9 mouse cellular contexts compared by ENCODE assay signal in the genomic region with DNA sequence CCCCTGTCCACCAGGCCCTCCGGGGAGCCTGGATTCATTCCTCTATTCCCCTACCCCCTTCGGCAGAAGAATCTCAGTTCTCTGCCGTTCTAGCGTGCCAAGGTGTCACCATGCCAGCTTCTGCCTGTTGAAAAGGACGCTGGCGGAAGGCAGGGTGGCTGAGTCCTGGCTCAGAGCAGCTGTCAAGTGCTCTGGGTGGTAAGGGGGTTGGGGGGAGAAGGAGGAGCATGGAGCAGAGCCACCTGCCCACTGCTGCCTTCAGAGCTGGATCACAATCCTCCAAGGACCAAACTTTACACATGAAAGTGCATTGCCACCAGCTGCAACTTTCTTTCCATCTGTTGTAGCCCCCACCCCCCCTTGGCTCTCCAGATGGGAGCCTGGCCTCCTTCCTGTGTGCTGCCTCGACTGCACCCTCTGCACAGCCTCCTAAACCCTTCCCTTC. TPM values are rescaled to one million over a fixed set of nuclear protein-coding genes. Genes with fewer than 3 reads are reported as not detected.
DNase-seq lines count a peak whose midpoint lies in the region; ATAC-seq and TF ChIP-seq lines count a peak whose summit lies in the region.
"Had no signal": no experiment of that assay in that cellular context is flagged by ENCODE, and none has a peak within 500 bp of the region (broad histone marks: within the 10 kb centered on the region; RNA-seq: fewer than 3 reads in every experiment).

No protein-coding gene starts in this region.

- no peak for TF ChIP-seq EP300 in lung, postnatal 0 days (IDR thresholded peaks at IDR 0.05)

- peaks cover 55% of the 10 kb centered on the region for H3K36me3 ChIP-seq in heart, embryonic 10.5 days
- peaks cover 27% of the 10 kb centered on the region for H3K36me3 ChIP-seq in hindbrain, embryonic 15.5 days
- peaks cover 38% of the 10 kb centered on the region for H3K36me3 ChIP-seq in midbrain, postnatal 0 days (ENCODE audit: insufficient read depth, low read length)
- H3K36me3 ChIP-seq in lung, postnatal 0 days (ENCODE audit: insufficient read depth, low read length), result peaks cover 8% of the 10 kb centered on the region

- peaks cover 4% of the 10 kb centered on the region; the same call in 1 of the 2 replicates for H3K4me1 ChIP-seq in heart, embryonic 10.5 days
- peaks cover 16% of the 10 kb centered on the region for H3K4me1 ChIP-seq in hindbrain, embryonic 15.5 days (replicated peaks)
- 0 out of 2 replicates have a peak, but pooled peaks cover 4% of the 10 kb centered on the region for H3K4me1 ChIP-seq in midbrain, postnatal 0 days (ENCODE audit: insufficient read depth, low read length)
- no peaks in the 10 kb centered on the region for H3K4me1 ChIP-seq in lung, postnatal 0 days (ENCODE audit: insufficient read depth, low read depth, low read length)

- H3K4me3 ChIP-seq in heart, embryonic 10.5 days, result no peak overlapping the region
- H3K4me3 ChIP-seq in hindbrain, embryonic 15.5 days, result no peak overlapping the region
- H3K4me3 ChIP-seq in midbrain, postnatal 0 days (ENCODE audit: low read depth, low read length), result no peak overlapping the region
- no peak overlapping the region for H3K4me3 ChIP-seq in lung, postnatal 0 days (ENCODE audit: low read depth, low read length)
- H3K4me3 ChIP-seq: liver, embryonic 15.5 days had no signal

- TF ChIP-seq CTCF in midbrain, postnatal 0 days (IDR thresholded peaks at IDR 0.05), result no peak
- TF ChIP-seq CTCF in lung, postnatal 0 days (IDR thresholded peaks at IDR 0.05), result no peak

- ATAC-seq in hindbrain, embryonic 15.5 days (ENCODE audit: low FRiP score, low read depth), result peak; percentile 83
- ATAC-seq in midbrain, postnatal 0 days (ENCODE audit: low FRiP score), result peak; percentile 75
- no peak for ATAC-seq in lung, postnatal 0 days

- H3K9ac ChIP-seq in hindbrain, embryonic 15.5 days, result no peak overlapping the region
- H3K9ac ChIP-seq in midbrain, postnatal 0 days (replicated peaks; ENCODE audit: low read length, poor library complexity, severe bottlenecking), result no peak overlapping the region
- no peak overlapping the region for H3K9ac ChIP-seq in lung, postnatal 0 days (replicated peaks; ENCODE audit: low read depth)
- H3K9ac ChIP-seq: liver, embryonic 15.5 days had no signal

- no peak overlapping the region for H3K4me2 ChIP-seq in hindbrain, embryonic 15.5 days
- no peak overlapping the region for H3K4me2 ChIP-seq in midbrain, postnatal 0 days (ENCODE audit: low read depth, low read length, poor library complexity, severe bottlenecking)
- no peak overlapping the region for H3K4me2 ChIP-seq in lung, postnatal 0 days (replicated peaks; ENCODE audit: low read depth, low read length)
- H3K4me2 ChIP-seq: liver, embryonic 15.5 days had no signal

- H3K9me3 ChIP-seq in heart, embryonic 10.5 days, result no peaks in the 10 kb centered on the region
- H3K9me3 ChIP-seq in hindbrain, embryonic 15.5 days, result no peaks in the 10 kb centered on the region
- no peaks in the 10 kb centered on the region for H3K9me3 ChIP-seq in midbrain, postnatal 0 days (ENCODE audit: low read length)
- no peaks in the 10 kb centered on the region for H3K9me3 ChIP-seq in lung, postnatal 0 days (ENCODE audit: low read length)
- H3K9me3 ChIP-seq: liver, embryonic 15.5 days had no signal

- no peak overlapping the region for H3K27ac ChIP-seq in heart, embryonic 10.5 days
- H3K27ac ChIP-seq in hindbrain, embryonic 15.5 days (replicated peaks), result peak overlapping the region; percentile 51
- H3K27ac ChIP-seq in midbrain, postnatal 0 days (ENCODE audit: low read depth, low read length), result no peak overlapping the region
- H3K27ac ChIP-seq in lung, postnatal 0 days (ENCODE audit: low read length), result no peak overlapping the region
- H3K27ac ChIP-seq: liver, embryonic 15.5 days had no signal

- DNase-seq in heart, adult 18-20 months, result peak; percentile 69 to 81
- no peak for DNase-seq in heart, embryonic 10.5 days (ENCODE audit: low spot score)
- peak; percentile 44 to 80 for DNase-seq in cerebellum, postnatal 4 days (ENCODE audit: low spot score in 2 of 2)
- DNase-seq in midbrain, postnatal 0 days (ENCODE audit: low spot score), result peak; percentile 91
- DNase-seq in lung, postnatal 0 days (ENCODE audit: low spot score), result no peak
- DNase-seq in MN1 (ENCODE audit: low spot score), result no peak
- DNase-seq in lung, postnatal 14 days, result no peak

- 69% methylated on average over 7 of the region's 7 CpGs for WGBS in heart, embryonic 10.5 days
- 32% methylated on average over 7 of the region's 7 CpGs for WGBS in hindbrain, embryonic 15.5 days
- 25% methylated on average over 7 of the region's 7 CpGs for WGBS in midbrain, postnatal 0 days
- WGBS in lung, postnatal 0 days, result 42% methylated on average over 7 of the region's 7 CpGs

- H3K27me3 ChIP-seq in heart, embryonic 10.5 days (ENCODE audit: insufficient read depth, poor library complexity, severe bottlenecking), result no peaks in the 10 kb centered on the region
- no peaks in the 10 kb centered on the region for H3K27me3 ChIP-seq in hindbrain, embryonic 15.5 days
- H3K27me3 ChIP-seq in midbrain, postnatal 0 days (ENCODE audit: insufficient read depth, low read length), result no peaks in the 10 kb centered on the region
- H3K27me3 ChIP-seq in lung, postnatal 0 days (replicated peaks; ENCODE audit: insufficient read depth, low read length), result no peaks in the 10 kb centered on the region

RNA-seq across cellular contexts. Expression of a gene that starts 7.8 kb away (rescaled TPM):
- total RNA-seq in heart, adult 18-20 months (2021), result 10 to 100 TPM; 32.0 to 37.3 TPM
- 103 and 119 TPM in 2 replicates for polyA plus RNA-seq in heart, embryonic 10.5 days (2016; fragmentation: Nextera tagmentation; extraction: Ambion mirVana)
- polyA plus RNA-seq in hindbrain, embryonic 15.5 days (2015; fragmentation: Nextera tagmentation; extraction: Ambion mirVana), result 137 and 140 TPM in 2 replicates
- total RNA-seq in midbrain, postnatal 0 days (2014; rRNA removed), result 92.4 and 99.1 TPM in 2 replicates
- 154 and 168 TPM in 2 replicates for polyA plus RNA-seq in midbrain, postnatal 0 days (2015; fragmentation: Nextera tagmentation; extraction: Ambion mirVana)
- polyA plus RNA-seq in lung, postnatal 0 days (2015; fragmentation: Nextera tagmentation; extraction: Ambion mirVana), result 87.3 and 96.8 TPM in 2 replicates

RNA-seq across cellular contexts. Expression of a gene that starts 21.6 kb away (rescaled TPM):
- total RNA-seq in heart, adult 18-20 months (2021), result 100 to 1,000 TPM; 159 to 164 TPM
- polyA plus RNA-seq in heart, embryonic 10.5 days (2016; fragmentation: Nextera tagmentation; extraction: Ambion mirVana), result 103 TPM in 2 replicates
- 222 and 230 TPM in 2 replicates for polyA plus RNA-seq in hindbrain, embryonic 15.5 days (2015; fragmentation: Nextera tagmentation; extraction: Ambion mirVana)
- 54.3 and 66.5 TPM in 2 replicates for total RNA-seq in midbrain, postnatal 0 days (2014; rRNA removed)
- 192 and 231 TPM in 2 replicates for polyA plus RNA-seq in midbrain, postnatal 0 days (2015; fragmentation: Nextera tagmentation; extraction: Ambion mirVana)
- polyA plus RNA-seq in lung, postnatal 0 days (2015; fragmentation: Nextera tagmentation; extraction: Ambion mirVana), result 140 and 185 TPM in 2 replicates

RNA-seq across cellular contexts. Expression of a gene that starts 55.4 kb away (rescaled TPM):
- total RNA-seq in heart, adult 18-20 months (2021), result 1 to 10 TPM; 6.6 to 7.0 TPM
- 8.2 and 10.7 TPM in 2 replicates for polyA plus RNA-seq in heart, embryonic 10.5 days (2016; fragmentation: Nextera tagmentation; extraction: Ambion mirVana)
- 3.1 and 3.6 TPM in 2 replicates for polyA plus RNA-seq in hindbrain, embryonic 15.5 days (2015; fragmentation: Nextera tagmentation; extraction: Ambion mirVana)
- 5.3 and 6.1 TPM in 2 replicates for total RNA-seq in midbrain, postnatal 0 days (2014; rRNA removed)
- polyA plus RNA-seq in midbrain, postnatal 0 days (2015; fragmentation: Nextera tagmentation; extraction: Ambion mirVana), result 1.1 and 1.6 TPM in 2 replicates
- polyA plus RNA-seq in lung, postnatal 0 days (2015; fragmentation: Nextera tagmentation; extraction: Ambion mirVana), result 20.4 and 21.6 TPM in 2 replicates

Comparison
In these comparisons a context has a peak if more than half of its experiments do, and no peak if none do; other contexts are left out.
1. DNase-seq: peak in heart, adult 18-20 months (2 of 2), cerebellum, postnatal 4 days (2 of 2) and midbrain, postnatal 0 days (single experiment); none in heart, embryonic 10.5 days (single experiment), lung, postnatal 0 days (single experiment), MN1 (single experiment) and lung, postnatal 14 days (single experiment).